Mouse (Mus musculus) testis, adult 2 months (tissue): ENCODE data around the gene Olfr1136. TPM values are rescaled to one million over a fixed set of nuclear protein-coding genes. Genes with fewer than 3 reads are reported as not detected.

ENCODE experiments used
- H3K27ac ChIP-seq: fragments of 200-500 bp; 2 replicates; pipeline ENCODE4 v1.5.1; 2012; ENCODE audit warnings: low read depth, low read length; ENCODE audit not compliant: control insufficient read depth, insufficient read depth
- H3K27me3 ChIP-seq: fragments of 200-500 bp; 2 replicates; pipeline ENCODE4 v1.6.1; 2012; ENCODE audit warnings: mild to moderate bottlenecking, low read length, moderate library complexity; ENCODE audit not compliant: control insufficient read depth, insufficient read depth
- H3K36me3 ChIP-seq: fragments of 200-500 bp; 2 replicates; pipeline ENCODE4 v1.6.1; 2012; ENCODE audit warnings: mild to moderate bottlenecking, low read length; ENCODE audit not compliant: control insufficient read depth, insufficient read depth
- H3K4me1 ChIP-seq: fragments of 200-500 bp; 2 replicates; pipeline ENCODE4 v1.6.1; 2012; ENCODE audit warnings: low read length; ENCODE audit not compliant: control insufficient read depth, insufficient read depth
- H3K4me3 ChIP-seq: fragments of 200-500 bp; 2 replicates; pipeline ENCODE4 v1.5.1; 2012; ENCODE audit warnings: low read depth, mild to moderate bottlenecking, low read length, moderate library complexity, mixed read lengths; ENCODE audit not compliant: control insufficient read depth
- CTCF ChIP-seq: fragments of 200-500 bp; IDR thresholded peaks from 2 replicates; pipeline ENCODE4 v1.5.1; 2012; ENCODE audit warnings: low read depth, mild to moderate bottlenecking, inconsistent platforms, low read length, moderate library complexity; ENCODE audit not compliant: control insufficient read depth, insufficient read depth, insufficient replicate concordance
- POLR2A ChIP-seq: fragments of 200-500 bp; IDR thresholded peaks from 2 replicates; pipeline ENCODE4 v1.6.1; 2012; ENCODE audit warnings: low read depth, mild to moderate bottlenecking, inconsistent platforms, low read length, moderate library complexity; ENCODE audit not compliant: control insufficient read depth
- polyA plus RNA-seq: library from polyadenylated mRNA; depleted of rRNA; stranded (reverse); fragments of >200 nt; gene quantifications from 2 replicates; pipeline ENCODE4 v1.2.3, GENCODE M21; 2012; rRNA removed

Gene Olfr1136
- polyA plus RNA-seq: not detected in 2 replicates

GRCm38 (mm10) chr2:87693847-87694246 is at the start of gene Olfr1136:
Gene Olfr1136, minus strand, starts transcription at chr2:87693947.
- H3K4me1 ChIP-seq: no peaks in the 10 kb centered on the region
- H3K27ac ChIP-seq: no peak within 1 kb of the TSS
- no peaks in the 10 kb centered on the region for H3K27me3 ChIP-seq
- H3K4me3 ChIP-seq: no peak within 1 kb of the TSS
- H3K36me3 ChIP-seq: no peaks in the 10 kb centered on the region
- TF ChIP-seq POLR2A: no peak
- TF ChIP-seq CTCF: no peak

- Histone ChIP-seq H3K4me1 (no peaks in the 10 kb centered on the region), H3K27me3 (no peaks in the 10 kb centered on the region), H3K4me3 (no peak within 1 kb of the TSS), H3K27ac (no peak within 1 kb of the TSS), H3K36me3 (no peaks in the 10 kb centered on the region)
- TF ChIP-seq CTCF (no peak), POLR2A (no peak)
Measured at GRCm38 (mm10) chr2:87743452-87743851, 49.7 kb upstream of the Olfr1136 start, which contains the start of gene Olfr1140. Gene Olfr1140, plus strand, starts transcription at chr2:87743752.

DNA sequence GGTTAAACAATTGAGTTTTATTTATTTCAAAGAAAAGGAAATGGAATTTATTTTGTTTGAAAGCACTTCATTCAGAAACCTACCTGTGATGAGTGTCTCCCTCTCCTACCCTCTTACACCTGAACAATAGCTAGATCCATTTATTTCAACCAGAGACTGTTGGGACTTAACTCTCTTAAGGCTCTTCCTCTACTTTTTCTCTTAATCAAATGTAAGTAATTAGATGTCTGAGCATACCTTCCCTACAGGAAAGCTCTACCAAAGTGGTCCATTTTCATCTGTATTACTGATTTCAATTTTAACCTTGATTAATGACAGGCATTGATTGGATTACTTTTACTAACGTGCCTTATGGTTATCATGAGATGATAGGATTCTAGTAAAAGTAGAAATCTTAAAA is 46.1 kb upstream of the Olfr1136 start, which contains the start of gene Olfr1138:
TSS of gene Olfr1138 (minus strand) at position 101 of the 400 bp plus-strand sequence.
- Histone ChIP-seq H3K4me1 (no peaks in the 10 kb centered on the region), H3K27ac (no peak within 1 kb of the TSS), H3K36me3 (no peaks in the 10 kb centered on the region), H3K27me3 (no peaks in the 10 kb centered on the region), H3K4me3 (no peak within 1 kb of the TSS)
- no peak for TF ChIP-seq CTCF
- no peak for TF ChIP-seq POLR2A

GRCm38 (mm10) chr2:87713079-87713478 is 19.3 kb upstream of the Olfr1136 start, which contains the start of gene Olfr1137:
Gene Olfr1137, minus strand, starts transcription at chr2:87713179.
- Histone ChIP-seq H3K27me3 (no peaks in the 10 kb centered on the region), H3K4me3 (no peak within 1 kb of the TSS), H3K27ac (no peak within 1 kb of the TSS), H3K36me3 (no peaks in the 10 kb centered on the region), H3K4me1 (no peaks in the 10 kb centered on the region)
- TF ChIP-seq CTCF (no peak), POLR2A (no peak)

DNA sequence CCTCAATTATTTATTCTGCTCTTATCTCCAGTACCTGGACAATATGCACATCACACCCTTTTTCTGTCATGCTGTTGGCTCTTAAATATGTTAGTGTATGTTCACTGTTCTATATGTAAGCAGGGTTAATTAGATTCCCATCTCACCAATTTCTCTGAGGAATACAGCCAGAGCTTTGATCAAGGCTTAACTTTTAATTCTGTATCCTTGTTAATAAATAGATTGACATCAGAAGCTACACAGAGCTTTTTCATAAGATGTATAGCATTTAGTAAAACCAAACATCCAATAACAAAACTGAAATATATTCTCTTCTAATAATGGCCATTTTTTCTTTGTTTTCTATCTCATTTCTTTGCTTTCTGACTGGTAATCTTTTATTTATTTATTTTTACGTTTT is 20.2 kb downstream of the Olfr1136 start, which contains the start of gene Olfr1135:
TSS of gene Olfr1135 (minus strand) at position 101 of the 400 bp plus-strand sequence.
- Histone ChIP-seq H3K27me3 (no peaks in the 10 kb centered on the region), H3K36me3 (no peaks in the 10 kb centered on the region), H3K27ac (no peak within 1 kb of the TSS), H3K4me3 (no peak within 1 kb of the TSS), H3K4me1 (no peaks in the 10 kb centered on the region)
- no peak for TF ChIP-seq POLR2A
- no peak for TF ChIP-seq CTCF

- Histone ChIP-seq H3K27ac (no peak within 1 kb of the TSS), H3K27me3 (no peaks in the 10 kb centered on the region), H3K4me1 (no peaks in the 10 kb centered on the region), H3K36me3 (no peaks in the 10 kb centered on the region), H3K4me3 (no peak within 1 kb of the TSS)
- TF ChIP-seq CTCF (no peak), POLR2A (no peak)
Measured at GRCm38 (mm10) chr2:87658360-87658759, 35.4 kb downstream of the Olfr1136 start, which contains the start of gene Olfr1134. Gene Olfr1134, minus strand, starts transcription at chr2:87658460.

DNA sequence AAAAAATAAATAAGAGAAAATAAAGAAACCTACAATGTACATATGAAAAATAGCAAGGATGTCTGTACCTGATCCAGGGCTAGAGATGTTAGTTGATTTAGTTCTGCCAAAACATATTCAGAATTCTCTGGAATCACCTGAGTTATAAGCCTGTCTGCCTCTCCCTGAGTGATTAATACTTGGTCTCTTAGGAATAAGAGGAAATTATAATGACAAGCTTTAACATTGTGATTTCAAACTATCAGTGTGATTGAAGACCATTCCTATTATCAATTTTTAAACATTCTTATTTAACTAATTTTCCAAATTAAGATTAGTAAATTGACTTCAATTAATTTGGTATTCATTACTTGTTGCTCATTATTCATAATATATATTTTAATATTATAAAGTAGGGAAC is 46.5 kb downstream of the Olfr1136 start, which contains the start of gene Olfr1133:
TSS of gene Olfr1133 (minus strand) at position 101 of the 400 bp plus-strand sequence.
- H3K4me1 ChIP-seq: no peaks in the 10 kb centered on the region
- H3K4me3 ChIP-seq: no peak within 1 kb of the TSS
- TF ChIP-seq POLR2A (no peak), CTCF (no peak)
- no peaks in the 10 kb centered on the region for H3K36me3 ChIP-seq
- no peaks in the 10 kb centered on the region for H3K27me3 ChIP-seq
- no peak within 1 kb of the TSS for H3K27ac ChIP-seq

Other genes with a start within 250 kb of the Olfr1136 start
- gene Olfr1126, start 240.0 kb downstream of the Olfr1136 start, polyA plus RNA-seq: not detected in 2 replicates
- 0.13 and 0.21 TPM in 2 replicates for gene Pramel7, start 196.9 kb downstream of the Olfr1136 start, polyA plus RNA-seq
- gene Pramel6, start 187.4 kb downstream of the Olfr1136 start, polyA plus RNA-seq: not detected in 2 replicates
- 0.08 and 0.42 TPM in 2 replicates for gene Olfr153, start 162.2 kb downstream of the Olfr1136 start, polyA plus RNA-seq
- not detected in 2 replicates for gene Olfr1128, start 148.4 kb downstream of the Olfr1136 start, polyA plus RNA-seq
- not detected in 2 replicates for gene Olfr1129, start 120.0 kb downstream of the Olfr1136 start, polyA plus RNA-seq
- gene Olfr1130, start 87.7 kb downstream of the Olfr1136 start, polyA plus RNA-seq: not detected in 2 replicates
- gene Olfr1131, start 66.8 kb downstream of the Olfr1136 start, polyA plus RNA-seq: not detected in 2 replicates
- gene Olfr1132, start 56.4 kb downstream of the Olfr1136 start, polyA plus RNA-seq: not detected in 2 replicates
- not detected in 2 replicates for gene Olfr1133, start 46.6 kb downstream of the Olfr1136 start, polyA plus RNA-seq
- not detected in 2 replicates for gene Olfr1134, start 35.5 kb downstream of the Olfr1136 start, polyA plus RNA-seq
- not detected in 2 replicates for gene Olfr1135, start 20.3 kb downstream of the Olfr1136 start, polyA plus RNA-seq
- gene Olfr1137, start 19.2 kb upstream of the Olfr1136 start, polyA plus RNA-seq: not detected in 2 replicates
- not detected in 2 replicates for gene Olfr1138, start 46.0 kb upstream of the Olfr1136 start, polyA plus RNA-seq
- not detected in 2 replicates for gene Olfr1140, start 49.8 kb upstream of the Olfr1136 start, polyA plus RNA-seq
- not detected in 2 replicates for gene Olfr1141, start 60.0 kb upstream of the Olfr1136 start, polyA plus RNA-seq
- gene Olfr152, start 85.5 kb upstream of the Olfr1136 start, polyA plus RNA-seq: not detected in 2 replicates
- not detected in 2 replicates for gene Olfr1143, start 106.6 kb upstream of the Olfr1136 start, polyA plus RNA-seq
- not detected in 2 replicates for gene Olfr1145, start 115.9 kb upstream of the Olfr1136 start, polyA plus RNA-seq
- not detected in 2 replicates for gene Olfr1148, start 136.6 kb upstream of the Olfr1136 start, polyA plus RNA-seq
- gene Olfr1150-ps1, start 150.0 kb upstream of the Olfr1136 start, polyA plus RNA-seq: not detected in 2 replicates
- gene Olfr1151, start 161.9 kb upstream of the Olfr1136 start, polyA plus RNA-seq: not detected in 2 replicates
- gene Olfr1152, start 172.5 kb upstream of the Olfr1136 start, polyA plus RNA-seq: not detected in 2 replicates
- not detected in 2 replicates for gene Olfr1153, start 201.0 kb upstream of the Olfr1136 start, polyA plus RNA-seq
- not detected in 2 replicates for gene Olfr1154, start 211.2 kb upstream of the Olfr1136 start, polyA plus RNA-seq